Comparison of ENCODE assay signal across 12 mouse cellular contexts in the genomic region with DNA sequence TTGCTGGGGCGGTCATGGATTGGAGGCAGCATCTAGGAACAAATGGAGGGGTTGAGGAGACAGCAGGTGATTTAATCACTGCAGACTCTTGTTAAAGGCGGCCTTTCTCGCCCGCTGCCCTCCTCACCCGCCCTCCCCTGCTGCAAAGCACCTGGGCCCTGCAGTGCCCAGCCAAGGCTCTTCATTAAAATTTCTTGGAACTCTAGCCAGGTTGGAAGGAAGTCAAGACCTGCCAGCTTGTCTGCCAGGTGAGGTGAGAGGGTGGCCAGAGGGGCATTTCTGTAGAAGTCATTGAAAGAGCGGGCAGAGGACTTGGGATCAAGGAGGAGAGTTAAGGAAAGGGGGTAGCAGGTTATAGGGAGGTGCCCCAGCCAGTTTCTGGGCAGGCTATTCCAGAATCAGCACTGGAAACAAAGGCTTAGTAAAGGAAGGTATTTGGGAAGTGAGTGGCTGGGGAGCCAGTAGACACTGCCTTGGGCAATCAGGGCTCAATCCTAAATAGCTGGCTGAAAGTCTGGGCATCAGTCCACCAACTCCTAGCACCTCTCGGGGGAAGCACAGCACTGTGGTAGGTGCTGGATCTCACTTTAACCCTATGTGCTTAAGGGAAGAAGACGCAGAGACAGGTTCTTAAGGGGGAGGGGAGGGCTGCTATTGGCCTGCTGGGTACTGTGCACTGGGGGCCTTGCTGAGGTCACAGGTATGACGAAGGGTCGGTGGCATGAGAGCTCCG. TPM values are rescaled to one million over a fixed set of nuclear protein-coding genes. Genes with fewer than 3 reads are reported as not detected.
DNase-seq lines count a peak whose midpoint lies in the region; ATAC-seq and TF ChIP-seq lines count a peak whose summit lies in the region.
"Had no signal": no experiment of that assay in that cellular context is flagged by ENCODE, and none has a peak within 500 bp of the region (broad histone marks: within the 10 kb centered on the region; RNA-seq: fewer than 3 reads in every experiment).

No protein-coding gene starts in this region.

- 53% methylated on average over 11 of the region's 11 CpGs for WGBS in forebrain, embryonic 10.5 days
- 55% methylated on average over 11 of the region's 11 CpGs for WGBS in forebrain, postnatal 0 days
- 61% methylated on average over 11 of the region's 11 CpGs for WGBS in hindbrain, embryonic 16.5 days

- peak overlapping the region; percentile 46 for H3K27ac ChIP-seq in forebrain, embryonic 10.5 days
- H3K27ac ChIP-seq in forebrain, postnatal 0 days (ENCODE audit: low read depth, low read length): no peak overlapping the region
- no peak overlapping the region for H3K27ac ChIP-seq in hindbrain, embryonic 16.5 days (ENCODE audit: low read depth, low read length)
- H3K27ac ChIP-seq: intestine, embryonic 15.5 days had no signal

- intact Hi-C loops in heart, postnatal 25 days (cut with DNase I): no loop called here

- no peaks in the 10 kb centered on the region for H3K36me3 ChIP-seq in forebrain, embryonic 10.5 days (replicated peaks)
- H3K36me3 ChIP-seq in forebrain, postnatal 0 days (ENCODE audit: insufficient read depth): no peaks in the 10 kb centered on the region
- no peaks in the 10 kb centered on the region for H3K36me3 ChIP-seq in hindbrain, embryonic 16.5 days (ENCODE audit: control insufficient read depth, insufficient read depth, low read length)
- H3K36me3 ChIP-seq: intestine, embryonic 15.5 days had no signal

- no peaks in the 10 kb centered on the region for H3K9me3 ChIP-seq in forebrain, embryonic 10.5 days
- no peaks in the 10 kb centered on the region for H3K9me3 ChIP-seq in forebrain, postnatal 0 days (ENCODE audit: low read length)
- no peaks in the 10 kb centered on the region for H3K9me3 ChIP-seq in hindbrain, embryonic 16.5 days (ENCODE audit: control insufficient read depth, low read length)
- H3K9me3 ChIP-seq: intestine, embryonic 15.5 days; megakaryocyte, embryonic 14.5 days had no signal

- H3K9ac ChIP-seq in forebrain, postnatal 0 days: no peak overlapping the region
- H3K9ac ChIP-seq in hindbrain, embryonic 16.5 days (ENCODE audit: low read depth, low read length): no peak overlapping the region
- H3K9ac ChIP-seq: intestine, embryonic 15.5 days; liver, postnatal 0 days had no signal

- no peak for ATAC-seq in forebrain, postnatal 0 days
- ATAC-seq in hindbrain, embryonic 16.5 days: peak; percentile 41; the same call in 1 of the 2 replicates
- ATAC-seq: intestine, embryonic 15.5 days; liver, postnatal 0 days had no signal

- H3K27me3 ChIP-seq in forebrain, embryonic 10.5 days (ENCODE audit: poor library complexity, severe bottlenecking): peaks cover 55% of the 10 kb centered on the region
- no peaks in the 10 kb centered on the region for H3K27me3 ChIP-seq in forebrain, postnatal 0 days (ENCODE audit: insufficient read depth, low read length)
- no peaks in the 10 kb centered on the region for H3K27me3 ChIP-seq in hindbrain, embryonic 16.5 days (replicated peaks; ENCODE audit: control insufficient read depth, insufficient read depth, low read length)
- H3K27me3 ChIP-seq: intestine, embryonic 15.5 days had no signal

- peaks cover 49% of the 10 kb centered on the region for H3K4me1 ChIP-seq in forebrain, embryonic 10.5 days
- H3K4me1 ChIP-seq in forebrain, postnatal 0 days (ENCODE audit: insufficient read depth): peaks cover 9% of the 10 kb centered on the region
- H3K4me1 ChIP-seq in hindbrain, embryonic 16.5 days (ENCODE audit: control insufficient read depth, insufficient read depth, low read depth, low read length): peaks cover 20% of the 10 kb centered on the region
- H3K4me1 ChIP-seq: intestine, embryonic 15.5 days; megakaryocyte, embryonic 14.5 days had no signal

- no peak for DNase-seq in forebrain, embryonic 10.5 days (ENCODE audit: extremely low spot score, low spot score)
- DNase-seq in forebrain, postnatal 0 days: no peak
- peak; percentile 50 for DNase-seq in cerebellum, adult 9-10 months
- DNase-seq in kidney, postnatal 25 days: peak; percentile 43 to 77
- DNase-seq in right cerebral cortex, postnatal 36 days (ENCODE audit: low spot score in 2 of 2): no peak
- no peak for DNase-seq in heart, adult 11 months
- no peak for DNase-seq in heart, postnatal 25 days (ENCODE audit: low spot score)
- DNase-seq: embryo, embryonic 11 days; liver, postnatal 0 days had no signal

- TF ChIP-seq CTCF in forebrain, postnatal 0 days (IDR thresholded peaks at IDR 0.05; ENCODE audit: low read depth): no peak

- no peak overlapping the region for H3K4me3 ChIP-seq in forebrain, embryonic 10.5 days
- no peak overlapping the region for H3K4me3 ChIP-seq in forebrain, postnatal 0 days (ENCODE audit: low read depth, low read length)
- H3K4me3 ChIP-seq in hindbrain, embryonic 16.5 days (ENCODE audit: low read length): no peak overlapping the region
- H3K4me3 ChIP-seq: intestine, embryonic 15.5 days; megakaryocyte, embryonic 14.5 days had no signal

- H3K4me2 ChIP-seq in forebrain, postnatal 0 days (ENCODE audit: low read depth): no peak overlapping the region
- H3K4me2 ChIP-seq in hindbrain, embryonic 16.5 days (ENCODE audit: low read length): no peak overlapping the region
- H3K4me2 ChIP-seq: intestine, embryonic 15.5 days had no signal

RNA-seq across cellular contexts. Expression of gene Ctnnbl1, which starts 29.8 kb away (rescaled TPM):
- polyA plus RNA-seq in forebrain, embryonic 10.5 days (2016; fragmentation: Nextera tagmentation; extraction: Ambion mirVana): 98.8 and 104 TPM in 2 replicates
- total RNA-seq in forebrain, postnatal 0 days (2014; rRNA removed): 43.8 and 49.9 TPM in 2 replicates
- 48.2 and 49.5 TPM in 2 replicates for polyA plus RNA-seq in forebrain, postnatal 0 days (2015; fragmentation: Nextera tagmentation; extraction: Ambion mirVana)
- polyA plus RNA-seq in hindbrain, embryonic 16.5 days (2015; fragmentation: Nextera tagmentation; extraction: Ambion mirVana): 53.0 and 58.8 TPM in 2 replicates
- total RNA-seq in heart, postnatal 25 days (2021): 1 to 10 TPM; 9.1 to 9.4 TPM

Comparison
In these comparisons a context has a peak if more than half of its experiments do, and no peak if none do; other contexts are left out.
1. DNase-seq: peak in cerebellum, adult 9-10 months (single experiment) and kidney, postnatal 25 days (2 of 2); none in forebrain, embryonic 10.5 days (single experiment), forebrain, postnatal 0 days (single experiment), right cerebral cortex, postnatal 36 days (0 of 2), heart, adult 11 months (single experiment) and heart, postnatal 25 days (single experiment).